Mouse (Mus musculus) left cerebral cortex, postnatal 36 days (tissue): ENCODE results near the gene Gm8165. TPM values are rescaled to one million over a fixed set of nuclear protein-coding genes. Genes with fewer than 3 reads are reported as not detected.
"Not testable (repeated sequence)": the region's sequence is repeated elsewhere in the genome, so short reads cannot be mapped to it uniquely, and the experiment has no call there.

Source experiments
- DNase-seq, 2 experiments: peaks; one replicate each; pipeline ENCODE4 v3.0.0; 2021 to 2022; ENCODE audit warnings: low spot score in 2 of 2, mixed read lengths in 1 of 2
- intact Hi-C: fragments of 180-260 bp; cut with DNase I; formaldehyde crosslinking; loops from one replicate; pipeline ENCODE4 v1.15.1; 2025
- total RNA-seq, 2 experiments: library from RNA; stranded (reverse); gene quantifications; 2 replicates each; pipeline ENCODE4 v1.2.3; 2021

Gene Gm8165
- total RNA-seq, result not detected

- intact Hi-C loops, DNase-seq: not testable (repeated sequence)
These were observed at the start of gene Gm8165 for GRCm38 (mm10) chr14:43677099-43677498. Gene Gm8165 (minus strand): TSS chr14:43677199.

- intact Hi-C loops, DNase-seq: not testable (repeated sequence)
These were observed 20.6 kb upstream of the Gm8165 start, which contains the start of gene Gm7324 for GRCm38 (mm10) chr14:43697621-43698020. Gene Gm7324 (plus strand): TSS chr14:43697828.

Other genes starting within 250 kb of the Gm8165 start
- under 1 TPM in 1 of 2 experiments, not detected in 1; 0.91 TPM for gene Gm5799, start 133.6 kb downstream of the Gm8165 start, total RNA-seq
- not detected for gene Gm17654, start 98.1 kb downstream of the Gm8165 start, total RNA-seq
- gene Gm10375, start 69.2 kb downstream of the Gm8165 start, total RNA-seq, result not detected
- 1 to 10 TPM; 1.4 to 1.6 TPM for gene Gm7324, start 20.6 kb upstream of the Gm8165 start, total RNA-seq
- gene Gm16506, start 50.3 kb upstream of the Gm8165 start, total RNA-seq, result not detected
- gene Gm6526, start 70.7 kb upstream of the Gm8165 start, total RNA-seq, result not detected
- gene Gm8180, start 107.5 kb upstream of the Gm8165 start, total RNA-seq, result not detected
- gene Ear1, start 198.3 kb upstream of the Gm8165 start, total RNA-seq, result not detected
- gene Ear10, start 246.4 kb upstream of the Gm8165 start, total RNA-seq, result not detected
- not detected for gene Gm8113, start 248.2 kb upstream of the Gm8165 start, total RNA-seq